Mouse (Mus musculus) stomach, embryonic 15.5 days (tissue): ENCODE measurements around the gene Gpc6. TPM values are rescaled to one million over a fixed set of nuclear protein-coding genes. Genes with fewer than 3 reads are reported as not detected.

Experiments
- ATAC-seq: fragments of 200-750 bp; cut with Nextera tagmentation; 2 replicates; pipeline ENCODE4 v1.8.0; 2017; ENCODE audit warnings: low read depth, moderate number of reproducible peaks, moderate TSS enrichment; ENCODE audit not compliant: insufficient read depth, low FRiP score
- H3K27ac ChIP-seq: fragments of 300-500 bp; sonication (generic); 2 replicates; pipeline ENCODE4 v1.5.1; 2015; ENCODE audit warnings: mild to moderate bottlenecking, inconsistent platforms
- H3K27me3 ChIP-seq: fragments of 300-500 bp; sonication (generic); replicated peaks from 2 replicates; pipeline ENCODE4 v1.6.1; 2015; ENCODE audit warnings: inconsistent platforms
- H3K36me3 ChIP-seq: fragments of 300-500 bp; sonication (generic); 2 replicates; pipeline ENCODE4 v1.6.1; 2015; ENCODE audit warnings: inconsistent platforms
- H3K4me1 ChIP-seq: fragments of 300-500 bp; sonication (generic); 2 replicates; pipeline ENCODE4 v1.6.1; 2015; ENCODE audit warnings: inconsistent platforms
- H3K4me2 ChIP-seq: fragments of 300-500 bp; sonication (generic); 2 replicates; pipeline ENCODE4 v1.6.1; 2015; ENCODE audit warnings: mild to moderate bottlenecking, inconsistent platforms
- H3K4me3 ChIP-seq: fragments of 300-500 bp; sonication (generic); replicated peaks from 2 replicates; pipeline ENCODE4 v1.5.1; 2015; ENCODE audit warnings: inconsistent platforms
- H3K9ac ChIP-seq: fragments of 300-500 bp; sonication (generic); 2 replicates; pipeline ENCODE4 v1.6.1; 2015; ENCODE audit warnings: inconsistent platforms
- H3K9me3 ChIP-seq: fragments of 300-500 bp; sonication (generic); 2 replicates; pipeline ENCODE4 v1.6.1; 2016; ENCODE audit warnings: inconsistent platforms
- WGBS: fragments of 180-500 bp; shearing (Covaris S2); methylation state at CpG from one replicate; pipeline ENCODE4 v1.1.7; 2015; 5-methylcytosine and 5-hydroxymethylcytosine counted together
- polyA plus RNA-seq: library from polyadenylated mRNA; unstranded; fragments of >200 nt; fragmentation: Nextera tagmentation; extraction: Ambion mirVana; gene quantifications from 2 replicates; pipeline ENCODE4 v1.2.1, GENCODE M21; 2015

Gpc6 gene
- polyA plus RNA-seq, 1 experiment from 2014 or later: 52.4 TPM

DNA sequence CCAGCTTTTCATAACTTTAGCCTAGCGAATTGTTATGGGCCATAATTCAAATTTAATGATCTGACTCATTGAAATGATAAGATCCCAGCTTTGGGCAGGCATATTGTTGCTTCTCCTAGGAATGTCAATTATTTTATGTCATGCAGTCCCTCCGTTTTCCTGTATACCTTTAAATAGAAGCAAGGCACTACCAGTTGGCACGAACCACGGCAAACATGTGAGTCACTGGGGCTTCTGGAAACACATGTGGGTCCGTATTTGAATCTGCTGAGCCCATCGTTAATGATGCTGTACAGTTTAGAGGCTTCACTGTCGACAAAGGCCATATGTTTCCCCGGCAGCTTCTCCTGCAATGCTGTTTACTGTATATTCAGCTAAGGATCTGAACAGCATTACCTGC lies 594.5 kb downstream of the Gpc6 start:
- Histone ChIP-seq H3K27me3 (no peaks in the 10 kb centered on the region), H3K9ac (no peak overlapping the region), H3K9me3 (no peaks in the 10 kb centered on the region), H3K36me3 (no peaks in the 10 kb centered on the region), H3K4me2 (no peak overlapping the region), H3K4me3 (no peak overlapping the region), H3K27ac (no peak overlapping the region), H3K4me1 (no peaks in the 10 kb centered on the region)
- no peak for ATAC-seq
- WGBS: 26% methylated on average over 8 of the region's 8 CpGs

GRCm38 (mm10) chr14:117520706-117521105 lies 595.6 kb downstream of the Gpc6 start:
- WGBS: 78% methylated on average over 2 of the region's 2 CpGs
- Histone ChIP-seq H3K27ac (no peak overlapping the region), H3K4me2 (no peak overlapping the region), H3K4me3 (no peak overlapping the region), H3K4me1 (no peaks in the 10 kb centered on the region), H3K27me3 (no peaks in the 10 kb centered on the region), H3K9ac (no peak overlapping the region), H3K36me3 (no peaks in the 10 kb centered on the region), H3K9me3 (no peaks in the 10 kb centered on the region)
- ATAC-seq: no peak

- Histone ChIP-seq H3K4me3 (no peak overlapping the region), H3K36me3 (no peaks in the 10 kb centered on the region), H3K9me3 (no peaks in the 10 kb centered on the region), H3K4me1 (no peaks in the 10 kb centered on the region), H3K9ac (no peak overlapping the region), H3K27me3 (no peaks in the 10 kb centered on the region), H3K4me2 (no peak overlapping the region), H3K27ac (no peak overlapping the region)
- 78% methylated on average over 6 of the region's 6 CpGs for WGBS
- no peak for ATAC-seq
Measured at GRCm38 (mm10) chr14:117525133-117525532, 600.0 kb downstream of the Gpc6 start.

- WGBS: 89% methylated on average over 7 of the region's 7 CpGs
- H3K4me2 ChIP-seq: no peak overlapping the region
- no peak for ATAC-seq
- no peak overlapping the region for H3K4me3 ChIP-seq
- H3K27me3 ChIP-seq: no peaks in the 10 kb centered on the region
- H3K9me3 ChIP-seq: no peaks in the 10 kb centered on the region
- no peak overlapping the region for H3K9ac ChIP-seq
- no peak overlapping the region for H3K27ac ChIP-seq
- no peaks in the 10 kb centered on the region for H3K36me3 ChIP-seq
- no peaks in the 10 kb centered on the region for H3K4me1 ChIP-seq
Measured at GRCm38 (mm10) chr14:117527053-117527452, 601.9 kb downstream of the Gpc6 start.

DNA sequence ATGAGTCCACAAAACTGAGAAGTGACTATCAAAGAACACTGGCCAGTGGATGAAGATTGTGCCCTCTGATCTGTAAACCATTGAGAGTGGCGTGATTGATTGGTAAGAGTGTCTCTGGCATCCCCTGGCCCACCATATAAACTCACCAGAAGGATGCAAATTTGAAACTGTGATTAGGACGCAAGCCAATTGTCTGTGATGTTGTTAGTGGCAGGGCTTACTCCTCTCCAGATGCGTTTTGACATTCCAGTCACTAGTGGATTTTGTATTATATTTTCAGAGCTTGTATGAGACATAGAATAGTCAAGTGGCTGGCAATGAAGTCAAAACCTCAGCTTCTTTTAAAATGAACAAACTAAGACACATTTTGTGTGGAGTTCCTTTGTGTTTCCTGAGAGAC lies 604.3 kb downstream of the Gpc6 start:
- Histone ChIP-seq H3K36me3 (no peaks in the 10 kb centered on the region), H3K4me2 (no peak overlapping the region), H3K4me1 (no peaks in the 10 kb centered on the region), H3K27ac (no peak overlapping the region), H3K27me3 (no peaks in the 10 kb centered on the region), H3K9me3 (no peaks in the 10 kb centered on the region), H3K9ac (no peak overlapping the region), H3K4me3 (no peak overlapping the region)
- ATAC-seq: no peak
- 70% methylated on average over 3 of the region's 3 CpGs for whole genome bisulfite sequencing

GRCm38 (mm10) chr14:117552776-117553175 lies 627.7 kb downstream of the Gpc6 start:
- H3K4me3 ChIP-seq: no peak overlapping the region
- H3K36me3 ChIP-seq: no peaks in the 10 kb centered on the region
- H3K4me1 ChIP-seq: no peaks in the 10 kb centered on the region
- H3K4me2 ChIP-seq: no peak overlapping the region
- H3K27me3 ChIP-seq: no peaks in the 10 kb centered on the region
- H3K9me3 ChIP-seq: no peaks in the 10 kb centered on the region
- H3K27ac ChIP-seq: no peak overlapping the region
- H3K9ac ChIP-seq: no peak overlapping the region
- no peak for ATAC-seq

DNA sequence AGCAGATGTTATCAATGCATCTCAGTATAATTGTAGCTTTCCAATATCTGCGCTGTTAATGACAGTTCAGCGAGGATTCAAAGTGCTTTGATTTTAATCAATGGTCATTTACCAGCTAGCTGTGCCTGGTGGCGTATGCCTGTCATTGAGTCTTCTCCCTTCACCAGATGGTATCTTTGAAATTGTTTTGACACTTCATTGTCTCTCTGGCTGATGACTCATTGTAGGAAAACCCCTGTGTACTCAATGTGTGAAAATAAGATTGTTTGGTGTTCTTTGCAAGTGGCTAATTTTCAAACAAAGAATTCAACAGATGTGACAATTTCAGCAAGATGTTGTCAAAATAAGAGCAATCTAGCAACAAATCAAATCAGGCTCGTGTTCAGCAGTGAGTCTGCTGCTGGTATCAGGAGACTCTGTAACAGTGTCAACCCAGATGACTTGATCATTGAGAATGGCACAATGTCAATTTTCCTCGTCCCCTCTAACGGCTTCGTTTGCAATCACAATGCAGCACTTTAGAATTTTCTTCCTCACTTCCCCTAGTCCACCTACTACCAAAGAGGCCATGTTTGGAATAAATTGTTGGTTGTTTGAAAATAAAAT lies 631.7 kb downstream of the Gpc6 start:
- no peak overlapping the region for H3K4me3 ChIP-seq
- H3K4me1 ChIP-seq: no peaks in the 10 kb centered on the region
- H3K4me2 ChIP-seq: no peak overlapping the region
- 71% methylated on average over 7 of the region's 7 CpGs for WGBS
- H3K9ac ChIP-seq: no peak overlapping the region
- no peak for ATAC-seq
- H3K27me3 ChIP-seq: no peaks in the 10 kb centered on the region
- no peaks in the 10 kb centered on the region for H3K9me3 ChIP-seq
- no peaks in the 10 kb centered on the region for H3K36me3 ChIP-seq
- H3K27ac ChIP-seq: no peak overlapping the region

GRCm38 (mm10) chr14:117562146-117562545 lies 637.0 kb downstream of the Gpc6 start:
- no peak overlapping the region for H3K9ac ChIP-seq
- no peak for ATAC-seq
- H3K4me2 ChIP-seq: no peak overlapping the region
- WGBS: 74% methylated on average over 4 of the region's 4 CpGs
- H3K4me1 ChIP-seq: no peaks in the 10 kb centered on the region
- no peak overlapping the region for H3K4me3 ChIP-seq
- no peaks in the 10 kb centered on the region for H3K9me3 ChIP-seq
- H3K27me3 ChIP-seq: no peaks in the 10 kb centered on the region
- H3K27ac ChIP-seq: no peak overlapping the region
- H3K36me3 ChIP-seq: no peaks in the 10 kb centered on the region

GRCm38 (mm10) chr14:117569278-117569677 lies 644.2 kb downstream of the Gpc6 start:
- H3K9ac ChIP-seq: no peak overlapping the region
- no peak for ATAC-seq
- no peak overlapping the region for H3K4me3 ChIP-seq
- WGBS: 83% methylated on average over 4 of the region's 4 CpGs
- no peak overlapping the region for H3K4me2 ChIP-seq
- no peak overlapping the region for H3K27ac ChIP-seq
- H3K27me3 ChIP-seq: no peaks in the 10 kb centered on the region
- H3K9me3 ChIP-seq: no peaks in the 10 kb centered on the region
- H3K4me1 ChIP-seq: no peaks in the 10 kb centered on the region
- no peaks in the 10 kb centered on the region for H3K36me3 ChIP-seq

- Histone ChIP-seq H3K27me3 (no peaks in the 10 kb centered on the region), H3K9ac (no peak overlapping the region), H3K4me3 (no peak overlapping the region), H3K4me1 (no peaks in the 10 kb centered on the region), H3K36me3 (no peaks in the 10 kb centered on the region), H3K9me3 (no peaks in the 10 kb centered on the region), H3K27ac (no peak overlapping the region), H3K4me2 (no peak overlapping the region)
- ATAC-seq: no peak
- WGBS: 53% methylated on average over 8 of the region's 8 CpGs
Measured at GRCm38 (mm10) chr14:117572213-117572612, 647.1 kb downstream of the Gpc6 start.

- Histone ChIP-seq H3K27ac (no peak overlapping the region), H3K9ac (no peak overlapping the region), H3K4me2 (no peak overlapping the region), H3K9me3 (no peaks in the 10 kb centered on the region), H3K27me3 (no peaks in the 10 kb centered on the region), H3K4me3 (no peak overlapping the region), H3K4me1 (no peaks in the 10 kb centered on the region), H3K36me3 (no peaks in the 10 kb centered on the region)
- 89% methylated on average over 6 of the region's 6 CpGs for WGBS
- ATAC-seq: no peak
Measured at GRCm38 (mm10) chr14:117574216-117574615, 649.1 kb downstream of the Gpc6 start.

DNA sequence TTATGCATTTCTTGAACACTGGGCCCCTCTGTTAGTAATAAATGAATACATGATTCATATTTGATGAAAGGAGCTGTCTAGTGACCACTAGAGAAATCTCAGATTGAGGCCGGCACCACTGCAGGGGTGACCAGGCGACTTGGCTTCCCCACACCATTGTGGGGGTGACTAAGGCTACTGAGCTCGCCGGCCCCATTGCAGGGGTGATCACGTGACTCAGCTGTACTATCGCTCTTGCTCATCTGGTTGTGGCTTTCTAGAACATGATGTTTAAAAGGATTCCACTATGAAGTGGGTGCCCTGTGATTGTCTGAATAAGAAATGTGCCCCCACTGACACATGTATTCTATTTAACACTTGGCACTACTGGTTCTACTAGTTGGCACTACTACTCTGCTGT lies 656.6 kb downstream of the Gpc6 start:
- no peaks in the 10 kb centered on the region for H3K4me1 ChIP-seq
- no peaks in the 10 kb centered on the region for H3K27me3 ChIP-seq
- no peak for ATAC-seq
- no peak overlapping the region for H3K27ac ChIP-seq
- no peak overlapping the region for H3K4me2 ChIP-seq
- H3K9me3 ChIP-seq: no peaks in the 10 kb centered on the region
- no peak overlapping the region for H3K4me3 ChIP-seq
- no peaks in the 10 kb centered on the region for H3K36me3 ChIP-seq
- no peak overlapping the region for H3K9ac ChIP-seq
- WGBS: 85% methylated on average over 6 of the region's 6 CpGs

GRCm38 (mm10) chr14:117599758-117600157 lies 674.6 kb downstream of the Gpc6 start:
- H3K4me2 ChIP-seq: no peak overlapping the region
- no peak overlapping the region for H3K9ac ChIP-seq
- no peak overlapping the region for H3K27ac ChIP-seq
- H3K27me3 ChIP-seq: no peaks in the 10 kb centered on the region
- no peaks in the 10 kb centered on the region for H3K4me1 ChIP-seq
- no peak overlapping the region for H3K4me3 ChIP-seq
- ATAC-seq: no peak
- no peaks in the 10 kb centered on the region for H3K36me3 ChIP-seq
- WGBS: 62% methylated on average over 5 of the region's 5 CpGs
- H3K9me3 ChIP-seq: no peaks in the 10 kb centered on the region
